Mouse (Mus musculus) lung, embryonic 16.5 days (tissue): ENCODE data around the gene Thap4. TPM values are rescaled to one million over a fixed set of nuclear protein-coding genes. Genes with fewer than 3 reads are reported as not detected.

Source experiments
- ATAC-seq: fragments of 200-750 bp; cut with Nextera tagmentation; 2 replicates; pipeline ENCODE4 v1.8.0; 2017; ENCODE audit warnings: low read depth, mild to moderate bottlenecking, moderate library complexity
- H3K27ac ChIP-seq: fragments of 300-500 bp; sonication (generic); 2 replicates; pipeline ENCODE4 v1.5.1; 2014; ENCODE audit warnings: mild to moderate bottlenecking, control low read depth, low read length
- H3K27me3 ChIP-seq: fragments of 300-500 bp; sonication (generic); 2 replicates; pipeline ENCODE4 v1.6.1; 2014; ENCODE audit warnings: low read depth, low read length, mixed read lengths; ENCODE audit not compliant: control insufficient read depth, insufficient read depth
- H3K36me3 ChIP-seq: fragments of 300-500 bp; sonication (generic); 2 replicates; pipeline ENCODE4 v1.6.1; 2014; ENCODE audit warnings: low read length; ENCODE audit not compliant: control insufficient read depth, insufficient read depth
- H3K4me1 ChIP-seq: fragments of 300-500 bp; sonication (generic); replicated peaks from 2 replicates; pipeline ENCODE4 v1.6.1; 2014; ENCODE audit warnings: low read length, mixed read lengths; ENCODE audit not compliant: control insufficient read depth, insufficient read depth
- H3K4me2 ChIP-seq: fragments of 300-500 bp; sonication (generic); 2 replicates; pipeline ENCODE4 v1.6.1; 2014; ENCODE audit warnings: low read depth, low read length, control low read depth
- H3K4me3 ChIP-seq: fragments of 300-500 bp; sonication (generic); 2 replicates; pipeline ENCODE4 v1.5.1; 2014; ENCODE audit warnings: mild to moderate bottlenecking, low read length, control low read depth
- H3K9ac ChIP-seq: fragments of 300-500 bp; sonication (generic); 2 replicates; pipeline ENCODE4 v1.6.1; 2014; ENCODE audit warnings: low read length, control low read depth
- H3K9me3 ChIP-seq: fragments of 300-500 bp; sonication (generic); 2 replicates; pipeline ENCODE4 v1.6.1; 2016; ENCODE audit warnings: low read length; ENCODE audit not compliant: control insufficient read depth
- WGBS: fragments of 180-500 bp; shearing (Covaris S2); extraction: QIAGEN DNeasy Blood & Tissue Kit; methylation state at CpG from one replicate; pipeline ENCODE4 v1.1.7; 2014; 5-methylcytosine and 5-hydroxymethylcytosine counted together
- polyA plus RNA-seq: library from polyadenylated mRNA; unstranded; fragments of >200 nt; fragmentation: Nextera tagmentation; extraction: Ambion mirVana; gene quantifications from 2 replicates; pipeline ENCODE4 v1.2.1, GENCODE M21; 2015

The Thap4 gene
- polyA plus RNA-seq, 1 experiment from 2014 or later: 47.2 TPM

GRCm38 (mm10) chr1:93731880-93732281 lies 22.8 kb downstream of the Thap4 start:
- Histone ChIP-seq H3K4me3 (no peak overlapping the region), H3K9me3 (no peaks in the 10 kb centered on the region), H3K4me1 (peaks cover 6% of the 10 kb centered on the region), H3K27ac (no peak overlapping the region), H3K27me3 (no peaks in the 10 kb centered on the region), H3K36me3 (peaks cover 3% of the 10 kb centered on the region; the same call in 1 of the 2 replicates), H3K9ac (no peak overlapping the region), H3K4me2 (no peak overlapping the region)
- no peak for ATAC-seq
- 34% methylated on average over 3 of the region's 3 CpGs for WGBS

GRCm38 (mm10) chr1:93731103-93731502 lies 23.6 kb downstream of the Thap4 start:
- H3K4me2 ChIP-seq: no peak overlapping the region
- H3K4me1 ChIP-seq: peaks cover 6% of the 10 kb centered on the region

GRCm38 (mm10) chr1:93726974-93727373 lies 27.7 kb downstream of the Thap4 start:
- no peak overlapping the region for H3K27ac ChIP-seq

More at GRCm38 (mm10) chr1:93731103-93731502, 23.6 kb downstream of the Thap4 start:
- Histone ChIP-seq H3K36me3 (peaks cover 3% of the 10 kb centered on the region; the same call in 1 of the 2 replicates), H3K9ac (no peak overlapping the region), H3K27ac (no peak overlapping the region), H3K27me3 (no peaks in the 10 kb centered on the region), H3K9me3 (no peaks in the 10 kb centered on the region), H3K4me3 (no peak overlapping the region)
- WGBS: 85% methylated on average over 5 of the region's 5 CpGs
- no peak for ATAC-seq

GRCm38 (mm10) chr1:93726116-93726515 lies 28.5 kb downstream of the Thap4 start:
- no peaks in the 10 kb centered on the region for H3K27me3 ChIP-seq
- WGBS: 75% methylated on average over 3 of the region's 3 CpGs
- no peak for ATAC-seq

More at GRCm38 (mm10) chr1:93726974-93727373, 27.7 kb downstream of the Thap4 start:
- H3K9me3 ChIP-seq: no peaks in the 10 kb centered on the region
- no peaks in the 10 kb centered on the region for H3K27me3 ChIP-seq
- peak; percentile 84 for ATAC-seq
- H3K36me3 ChIP-seq: peaks cover 9% of the 10 kb centered on the region; the same call in 1 of the 2 replicates
- no peak overlapping the region for H3K9ac ChIP-seq
- 44% methylated on average over 3 of the region's 3 CpGs for WGBS
- H3K4me2 ChIP-seq: no peak overlapping the region
- H3K4me3 ChIP-seq: no peak overlapping the region
- peaks cover 6% of the 10 kb centered on the region for H3K4me1 ChIP-seq

GRCm38 (mm10) chr1:93725665-93726064 lies 29.0 kb downstream of the Thap4 start:
- no peak overlapping the region for H3K27ac ChIP-seq
- H3K4me2 ChIP-seq: no peak overlapping the region
- peaks cover 9% of the 10 kb centered on the region; the same call in 1 of the 2 replicates for H3K36me3 ChIP-seq
- ATAC-seq: no peak
- 82% methylated on average over 5 of the region's 5 CpGs for WGBS
- peaks cover 6% of the 10 kb centered on the region for H3K4me1 ChIP-seq
- no peak overlapping the region for H3K9ac ChIP-seq
- H3K4me3 ChIP-seq: no peak overlapping the region
- H3K9me3 ChIP-seq: no peaks in the 10 kb centered on the region
- H3K27me3 ChIP-seq: no peaks in the 10 kb centered on the region

More at GRCm38 (mm10) chr1:93726116-93726515, 28.5 kb downstream of the Thap4 start:
- Histone ChIP-seq H3K9me3 (no peaks in the 10 kb centered on the region), H3K4me1 (peaks cover 6% of the 10 kb centered on the region), H3K27ac (no peak overlapping the region), H3K4me2 (no peak overlapping the region), H3K9ac (no peak overlapping the region), H3K4me3 (no peak overlapping the region), H3K36me3 (peaks cover 9% of the 10 kb centered on the region; the same call in 1 of the 2 replicates)

- H3K27me3 ChIP-seq: no peaks in the 10 kb centered on the region
- no peak overlapping the region for H3K27ac ChIP-seq
- no peak overlapping the region for H3K4me2 ChIP-seq
- no peak for ATAC-seq
- no peak overlapping the region for H3K4me3 ChIP-seq
- H3K9me3 ChIP-seq: no peaks in the 10 kb centered on the region
- H3K4me1 ChIP-seq: peaks cover 6% of the 10 kb centered on the region
- WGBS: 84% methylated on average over 3 of the region's 3 CpGs
- peaks cover 9% of the 10 kb centered on the region; the same call in 1 of the 2 replicates for H3K36me3 ChIP-seq
- no peak overlapping the region for H3K9ac ChIP-seq
These were observed 30.0 kb downstream of the Thap4 start for GRCm38 (mm10) chr1:93724623-93725022.

- Histone ChIP-seq H3K9me3 (no peaks in the 10 kb centered on the region), H3K4me1 (no peaks in the 10 kb centered on the region), H3K9ac (no peak overlapping the region), H3K27ac (no peak overlapping the region), H3K27me3 (no peaks in the 10 kb centered on the region), H3K4me3 (no peak overlapping the region), H3K36me3 (peaks cover 9% of the 10 kb centered on the region), H3K4me2 (no peak overlapping the region)
- 61% methylated on average over 7 of the region's 7 CpGs for WGBS
- ATAC-seq: no peak
These were observed 33.1 kb downstream of the Thap4 start for GRCm38 (mm10) chr1:93721557-93721956.

GRCm38 (mm10) chr1:93716166-93716565 lies 38.5 kb downstream of the Thap4 start:
- WGBS: 71% methylated on average over 2 of the region's 2 CpGs
- ATAC-seq: no peak
- H3K27ac ChIP-seq: no peak overlapping the region

GRCm38 (mm10) chr1:93705389-93705788 lies 49.3 kb downstream of the Thap4 start:
- no peak overlapping the region for H3K4me3 ChIP-seq
- H3K27me3 ChIP-seq: no peaks in the 10 kb centered on the region
- H3K4me1 ChIP-seq: no peaks in the 10 kb centered on the region
- H3K9me3 ChIP-seq: no peaks in the 10 kb centered on the region
- H3K9ac ChIP-seq: no peak overlapping the region
- peak; percentile 56; the same call in 1 of the 2 replicates for ATAC-seq
- 54% methylated on average over 3 of the region's 3 CpGs for WGBS
- H3K27ac ChIP-seq: no peak overlapping the region
- H3K4me2 ChIP-seq: no peak overlapping the region
- peaks cover 5% of the 10 kb centered on the region; the same call in 1 of the 2 replicates for H3K36me3 ChIP-seq

More at GRCm38 (mm10) chr1:93716166-93716565, 38.5 kb downstream of the Thap4 start:
- no peaks in the 10 kb centered on the region for H3K9me3 ChIP-seq
- no peak overlapping the region for H3K9ac ChIP-seq
- H3K4me1 ChIP-seq: no peaks in the 10 kb centered on the region
- peaks cover 3% of the 10 kb centered on the region for H3K36me3 ChIP-seq
- no peaks in the 10 kb centered on the region for H3K27me3 ChIP-seq
- no peak overlapping the region for H3K4me2 ChIP-seq
- no peak overlapping the region for H3K4me3 ChIP-seq
